Mouse (Mus musculus) NIH3T3 (cell line): ENCODE data around the gene Gm45713.
"Not testable (repeated sequence)": the region's sequence is repeated elsewhere in the genome, so short reads cannot be mapped to it uniquely, and the experiment has no call there.

Experiments
- DNase-seq: peaks from one replicate; pipeline ENCODE4 v3.0.0-alpha.2; 2012; ENCODE audit warnings: low read depth

Gm45713 gene

DNA sequence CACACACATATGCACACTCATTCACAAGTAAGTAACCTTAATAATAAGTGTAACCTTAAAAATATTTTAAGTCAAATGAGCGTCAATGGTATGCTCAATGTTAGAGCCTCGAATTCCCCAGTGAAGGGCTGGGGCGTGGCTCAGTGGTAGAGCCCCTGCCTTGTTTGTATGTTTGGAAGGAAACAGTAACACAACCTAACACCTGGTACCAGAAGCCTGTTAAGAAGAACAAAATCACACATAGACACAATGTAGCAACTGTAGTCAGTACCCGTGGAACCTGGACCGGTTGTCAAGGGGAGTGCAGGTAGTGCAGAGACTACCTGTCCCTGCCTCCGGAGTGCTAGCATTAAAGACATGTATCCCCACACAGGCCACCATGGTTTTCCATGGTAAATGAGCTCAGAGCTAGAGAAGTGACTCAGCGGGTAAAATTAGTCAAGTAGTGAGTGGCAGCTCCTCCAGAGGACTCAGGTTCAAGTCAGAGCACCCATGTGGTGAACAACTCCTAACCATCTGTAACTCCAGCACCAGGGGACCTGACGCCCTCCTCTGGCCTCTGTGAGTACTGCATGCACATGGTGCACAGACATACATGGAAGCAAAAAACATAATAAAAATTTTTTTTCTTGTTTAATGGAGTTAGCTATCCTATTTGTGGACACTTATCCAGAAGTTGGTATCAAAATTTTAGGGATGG lies 37.3 kb downstream of the Gm45713 start:
- DNase-seq: peak; percentile 55

DNA sequence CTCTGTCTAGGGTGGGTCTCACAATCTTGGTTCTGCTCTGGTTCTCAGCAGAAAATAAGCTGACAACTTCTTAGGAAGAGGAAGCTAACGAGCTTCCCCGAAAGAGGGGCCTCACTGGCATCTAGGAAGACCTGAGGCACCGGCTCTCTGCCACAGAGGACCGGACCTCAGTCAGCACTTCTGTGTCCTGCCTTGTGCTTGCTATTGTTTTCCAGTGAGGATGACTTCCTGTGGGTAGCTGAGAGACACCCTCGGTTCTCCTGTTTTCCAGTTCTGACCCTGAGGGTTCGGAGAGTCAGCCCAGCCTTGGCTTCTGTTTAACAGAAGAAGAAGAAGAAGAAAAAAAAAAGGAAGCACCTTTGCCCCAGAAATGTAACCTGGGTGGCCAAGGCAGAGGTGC lies 38.6 kb downstream of the Gm45713 start:
- DNase-seq: no peak

DNA sequence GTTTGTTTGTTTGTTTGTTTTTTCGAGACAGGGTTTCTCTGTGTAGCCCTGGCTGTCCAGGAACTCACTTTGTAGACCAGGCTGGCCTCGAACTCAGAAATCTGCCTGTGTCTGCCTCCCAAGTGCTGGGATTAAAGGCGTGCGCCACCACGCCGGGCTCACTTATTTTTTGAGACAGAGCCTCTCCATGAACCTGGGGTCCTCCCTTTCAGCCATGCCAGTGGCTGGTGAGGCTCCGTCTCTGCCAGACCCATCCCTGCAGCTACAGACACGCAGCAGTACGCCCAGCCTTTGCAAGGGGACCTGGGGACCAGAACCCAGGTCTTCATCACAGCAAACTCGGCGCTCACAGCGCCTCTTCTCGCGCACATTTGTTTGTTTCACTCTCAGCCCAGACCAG lies 40.1 kb downstream of the Gm45713 start:
- not testable (repeated sequence) for DNase-seq

DNA sequence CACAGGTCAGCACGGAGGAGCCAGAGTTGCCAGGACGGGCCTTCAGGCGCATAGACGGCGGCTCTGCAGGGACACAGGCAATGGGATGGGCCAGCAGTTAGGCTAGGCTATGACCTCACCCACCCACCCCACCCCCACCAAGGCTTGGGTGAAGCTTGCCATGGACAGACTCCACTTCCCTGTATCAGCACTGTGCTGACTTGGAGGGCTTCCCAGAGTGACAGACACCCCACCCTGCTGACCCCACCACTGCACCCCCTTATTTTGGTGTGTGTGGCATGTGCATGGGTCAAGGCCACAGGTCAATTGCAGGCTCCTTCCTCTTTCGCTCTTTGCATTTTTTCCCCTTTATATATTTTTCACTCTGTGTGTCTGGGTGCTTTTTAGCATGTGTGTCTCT lies 40.7 kb downstream of the Gm45713 start:
- DNase-seq: no peak

DNA sequence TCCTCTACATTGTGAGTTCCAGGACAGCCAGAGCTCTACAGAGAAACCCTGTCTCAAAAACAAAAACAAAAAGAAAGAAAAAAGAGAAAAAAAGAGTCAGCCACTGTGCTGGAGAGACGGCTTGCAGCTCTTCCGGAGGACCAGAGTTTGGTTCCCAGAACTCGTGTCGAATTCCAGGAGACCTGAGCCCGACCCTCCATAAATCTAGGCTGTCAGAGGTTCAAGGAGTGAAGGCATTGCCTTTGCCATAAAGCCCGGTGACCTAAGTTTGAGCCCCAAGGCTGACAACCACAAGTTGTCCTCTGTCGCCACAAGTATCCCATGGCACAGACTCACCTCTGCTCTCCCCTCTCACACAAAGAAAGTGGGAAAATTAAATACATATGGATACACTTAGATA lies 41.9 kb downstream of the Gm45713 start:
- DNase-seq: peak; percentile 66

DNA sequence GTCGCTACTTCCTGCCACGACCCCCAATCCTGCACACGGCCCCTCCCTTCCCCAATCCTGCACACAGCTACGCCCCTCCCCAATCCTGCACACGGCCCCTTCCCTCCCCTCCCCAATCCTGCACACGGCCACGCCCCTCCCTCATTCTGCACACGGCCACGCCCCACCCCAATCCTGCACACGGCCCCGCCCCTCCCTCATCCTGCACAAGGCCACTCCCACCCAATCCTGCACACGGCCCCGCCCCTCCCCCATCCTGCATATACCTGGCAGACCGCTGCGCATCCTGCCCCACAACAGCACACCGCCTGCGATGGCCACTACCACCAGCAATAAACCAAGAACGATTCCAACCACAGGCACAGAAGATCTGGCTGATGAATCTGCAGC lies 42.5 kb downstream of the Gm45713 start:
- peak; percentile 31 for DNase-seq

DNA sequence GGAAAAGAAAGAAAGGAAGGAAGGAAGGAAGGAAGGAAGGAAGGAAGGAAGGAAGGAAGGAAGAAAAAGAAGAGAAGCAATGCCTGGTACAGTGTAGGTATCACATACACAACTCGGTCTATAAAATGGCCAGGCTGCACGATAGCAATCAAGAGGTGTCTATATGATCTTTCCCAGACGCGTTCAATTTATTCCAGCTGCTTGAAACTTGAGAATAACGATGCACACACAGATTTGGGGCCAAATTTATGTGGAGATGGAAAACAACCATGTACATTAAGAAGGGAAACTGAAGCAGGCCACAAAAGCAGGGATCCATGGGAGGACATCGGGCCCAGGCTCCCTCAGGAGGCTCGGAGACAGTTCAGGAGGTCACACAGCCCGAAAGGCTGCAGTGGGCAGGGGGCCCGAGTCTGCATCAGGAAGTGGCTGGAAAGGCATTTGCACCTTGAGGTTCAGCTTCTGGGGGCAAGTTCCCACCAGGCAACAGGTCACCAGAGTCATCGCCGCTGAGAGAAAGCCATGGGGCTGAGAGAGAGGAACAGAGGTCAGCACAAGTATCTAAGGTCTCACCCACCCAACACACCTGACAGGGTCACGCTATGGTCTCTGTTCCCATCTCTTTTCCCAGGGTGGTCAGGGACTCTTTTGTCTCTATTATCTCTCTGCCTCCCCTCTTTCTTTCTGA lies 43.1 kb downstream of the Gm45713 start:
- DNase-seq: peak; percentile 34

DNA sequence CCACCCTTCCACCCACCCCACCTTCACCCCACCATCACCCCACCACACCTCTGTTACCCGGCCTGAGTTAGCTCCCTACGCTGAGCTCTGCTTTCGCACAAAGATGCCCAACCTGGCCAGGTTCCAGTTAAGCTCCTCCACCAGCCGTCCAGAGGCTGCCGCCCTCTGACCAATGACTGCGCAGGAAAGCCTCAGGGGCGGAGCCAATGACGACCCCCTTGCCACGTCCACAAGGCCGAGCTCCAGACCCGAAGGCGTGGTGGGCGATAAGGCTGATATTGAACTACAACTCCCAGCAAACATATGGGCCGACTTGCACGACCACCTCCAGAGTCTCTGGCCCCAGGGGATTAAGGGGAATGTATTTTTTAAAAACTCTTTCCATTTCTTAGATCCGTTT lies 44.0 kb downstream of the Gm45713 start, which contains the start of gene Rcn3:
Rcn3 (minus strand) TSS at position 174 of the 400 bp plus-strand sequence.
- peak; percentile 99 for DNase-seq

DNA sequence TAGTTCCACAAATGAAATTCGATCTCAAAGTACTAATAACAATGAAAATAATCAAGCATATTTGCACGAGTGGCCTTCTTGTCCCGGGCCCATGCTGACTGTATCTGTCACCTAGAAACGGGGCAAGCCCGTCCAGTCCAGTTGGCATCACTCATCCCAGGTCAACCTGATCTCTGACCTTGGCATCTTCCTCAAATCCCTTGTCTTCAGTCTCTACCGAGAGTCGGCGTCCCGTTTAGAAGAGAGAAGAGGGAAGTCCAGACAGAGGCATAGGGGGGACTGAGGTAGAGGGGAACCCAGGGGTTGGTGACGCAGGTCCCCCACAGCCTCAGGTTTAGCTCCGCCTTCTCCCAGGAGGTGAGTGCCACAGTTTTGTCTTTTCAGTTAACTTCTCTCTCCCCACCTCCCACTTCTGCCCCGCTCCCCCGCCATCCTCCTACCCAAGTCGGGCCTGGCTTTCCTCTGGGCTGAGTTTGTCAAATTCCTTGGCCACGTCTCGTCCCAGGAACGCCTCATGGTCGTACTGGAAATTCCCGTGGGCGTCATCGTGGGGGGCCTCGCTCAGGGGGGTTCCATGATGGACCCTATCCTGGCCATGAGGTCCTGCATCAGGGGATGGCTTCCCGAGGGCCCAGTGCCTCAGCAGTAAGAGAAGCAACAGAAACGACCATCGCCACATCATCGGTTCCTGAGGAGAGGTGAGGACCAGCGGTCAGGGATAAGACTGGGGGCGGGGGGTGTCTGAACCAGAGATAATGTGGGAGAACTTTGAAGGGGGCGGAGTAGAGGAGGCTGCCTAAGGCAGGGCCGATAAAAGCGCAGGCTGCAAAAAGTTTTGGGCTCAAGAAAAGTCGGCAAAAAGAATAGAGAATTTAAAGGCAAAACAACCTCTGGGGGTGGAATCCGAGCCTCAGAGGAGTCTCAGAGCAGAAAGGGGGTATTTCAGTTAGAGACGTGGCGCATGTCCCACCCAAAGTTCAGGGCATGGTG lies 44.7 kb downstream of the Gm45713 start:
- peak; percentile 77 for DNase-seq

DNA sequence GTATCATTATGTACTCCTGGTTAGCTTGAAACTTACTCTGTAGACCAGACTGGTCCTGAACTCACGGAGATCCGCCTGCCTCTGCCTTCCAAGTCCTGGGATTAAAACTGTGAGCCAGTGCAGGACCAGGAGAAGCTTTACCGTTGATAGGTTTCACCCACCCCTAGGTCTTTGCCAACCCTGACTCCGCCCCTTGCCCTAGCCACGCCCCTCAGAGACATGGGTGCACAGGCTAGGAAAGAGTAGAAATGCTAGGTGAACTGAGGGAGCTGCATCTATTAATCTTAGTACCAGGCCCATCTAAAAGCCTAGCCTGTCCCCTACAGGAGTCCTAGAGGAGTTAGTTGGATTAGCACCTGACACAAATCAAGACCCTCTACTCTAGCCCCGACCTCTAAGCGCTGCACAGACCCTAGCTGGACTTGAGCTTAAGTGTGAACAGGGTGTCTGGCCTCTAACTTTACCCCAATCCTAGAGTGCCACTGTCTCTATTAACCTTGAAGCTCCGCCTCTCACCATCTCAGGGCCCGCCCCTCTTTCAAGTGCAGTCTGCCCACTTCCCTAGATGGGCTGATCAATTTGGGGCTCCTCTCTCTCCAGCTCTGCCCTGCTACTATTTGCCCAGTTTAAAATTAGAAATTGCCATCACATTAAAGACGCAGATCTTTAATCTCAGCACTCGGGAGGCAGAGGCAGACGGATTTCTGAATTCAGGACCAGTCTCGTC lies 45.6 kb downstream of the Gm45713 start:
- DNase-seq: peak; percentile 66

DNA sequence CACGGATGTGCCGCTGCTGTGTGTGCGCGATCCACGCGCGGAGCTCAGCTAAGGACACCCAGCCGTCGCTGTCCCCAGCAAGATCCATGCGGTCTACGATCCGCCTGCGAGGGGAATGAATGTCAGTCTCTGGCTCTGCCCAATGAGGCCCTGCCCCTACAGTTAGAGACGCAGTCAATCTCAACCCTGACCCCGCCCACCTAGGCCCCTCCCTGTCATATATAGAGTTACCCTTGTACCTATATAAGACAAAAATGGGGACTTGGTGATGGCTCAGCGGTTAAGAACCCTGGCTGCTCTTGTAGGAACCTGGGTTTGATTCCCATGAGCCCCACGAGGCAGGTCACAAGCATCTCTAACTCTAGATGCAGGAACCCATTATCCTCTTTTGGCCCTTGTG lies 47.4 kb downstream of the Gm45713 start:
- no peak for DNase-seq

DNA sequence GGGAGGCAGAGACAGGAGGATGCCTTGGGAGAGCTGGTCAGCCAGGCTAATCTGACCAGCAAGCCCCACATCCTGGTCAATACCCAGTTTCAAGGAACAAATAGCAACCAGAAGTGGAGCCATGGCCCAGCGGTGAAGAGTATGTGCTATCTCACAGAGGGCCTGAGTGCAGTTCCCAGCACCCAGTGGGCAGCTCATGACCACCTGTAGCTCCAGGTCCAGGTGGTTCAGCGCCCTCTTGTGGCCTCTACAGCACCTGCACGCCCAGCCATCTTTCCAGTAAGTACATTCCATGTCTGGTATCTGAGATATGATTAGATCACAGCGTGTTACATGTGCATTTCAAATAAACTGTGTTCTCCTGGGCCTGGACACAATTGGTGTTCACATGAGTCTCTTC lies 49.9 kb downstream of the Gm45713 start:
- DNase-seq: peak; percentile 34

DNA sequence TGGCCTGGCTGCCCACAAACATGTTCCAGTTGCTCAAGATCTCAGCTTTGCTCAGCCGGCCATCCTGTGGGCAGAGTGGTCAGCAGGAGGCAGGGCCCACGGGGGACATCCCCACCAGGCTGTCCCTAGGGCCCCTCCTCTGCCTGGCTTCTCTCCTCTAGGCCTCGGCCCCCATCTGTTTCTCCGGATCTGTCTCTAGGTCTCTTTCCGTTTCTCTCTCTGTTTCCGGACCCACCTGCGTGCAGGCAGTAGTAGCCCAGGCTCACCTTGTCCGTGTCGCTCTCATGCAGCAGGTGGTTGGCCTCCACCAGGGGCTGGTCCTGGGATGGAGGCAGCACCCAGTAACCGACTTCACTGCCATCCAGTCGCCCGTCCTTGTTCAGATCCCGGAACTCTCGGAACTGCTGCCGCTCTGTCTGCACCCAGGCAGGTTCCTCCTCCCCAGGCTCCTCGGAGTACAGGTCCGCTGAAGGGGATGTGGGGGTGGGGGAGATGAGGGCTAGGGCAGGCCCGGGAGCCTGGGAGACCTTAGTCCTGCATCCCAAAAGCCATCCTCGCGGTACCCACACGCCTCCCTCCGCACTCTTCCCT lies 52.6 kb downstream of the Gm45713 start:
- DNase-seq: no peak

DNA sequence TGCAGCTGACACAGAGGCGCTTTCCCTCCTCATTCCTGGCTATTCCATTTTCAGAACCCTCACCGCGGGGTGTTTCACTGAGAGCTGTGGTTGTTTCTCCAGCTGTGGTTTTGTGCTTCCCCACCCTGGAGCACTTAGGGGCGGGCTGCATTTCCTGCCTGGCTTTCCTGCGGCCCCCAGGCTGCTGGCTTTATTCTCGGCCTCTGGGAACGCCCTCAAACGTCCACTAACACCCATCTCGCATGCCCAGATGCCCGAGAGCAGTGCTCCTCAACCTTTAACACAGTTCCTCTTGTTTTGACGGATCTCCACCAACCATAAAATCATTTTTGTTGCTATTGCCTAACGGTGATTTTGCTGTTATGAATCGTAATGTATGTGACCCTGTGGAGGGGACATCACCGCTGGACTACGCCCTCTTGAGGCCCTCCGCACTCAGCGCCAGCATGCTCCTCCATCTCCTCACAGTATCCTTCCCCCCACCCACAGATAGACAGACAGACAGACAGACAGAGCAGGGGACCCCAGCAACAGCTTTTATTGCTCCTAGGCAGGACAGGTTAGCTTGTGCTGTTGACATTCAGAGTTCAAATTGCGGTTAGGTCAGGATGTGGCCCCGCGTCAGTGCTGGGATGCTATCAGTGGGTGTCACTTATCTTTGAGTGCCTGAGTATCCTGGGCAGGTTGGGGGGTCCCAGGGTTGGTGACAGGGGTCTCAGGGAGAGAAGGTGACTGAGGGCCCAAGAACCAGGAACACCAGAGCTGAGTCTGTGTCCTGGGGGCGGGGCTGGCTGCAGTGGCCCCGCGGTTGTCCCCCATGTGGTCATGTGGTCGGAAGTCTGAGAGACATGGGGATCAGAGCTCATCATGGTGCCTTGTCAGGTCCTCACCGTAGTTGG lies 53.4 kb downstream of the Gm45713 start:
- no peak for DNase-seq

DNA sequence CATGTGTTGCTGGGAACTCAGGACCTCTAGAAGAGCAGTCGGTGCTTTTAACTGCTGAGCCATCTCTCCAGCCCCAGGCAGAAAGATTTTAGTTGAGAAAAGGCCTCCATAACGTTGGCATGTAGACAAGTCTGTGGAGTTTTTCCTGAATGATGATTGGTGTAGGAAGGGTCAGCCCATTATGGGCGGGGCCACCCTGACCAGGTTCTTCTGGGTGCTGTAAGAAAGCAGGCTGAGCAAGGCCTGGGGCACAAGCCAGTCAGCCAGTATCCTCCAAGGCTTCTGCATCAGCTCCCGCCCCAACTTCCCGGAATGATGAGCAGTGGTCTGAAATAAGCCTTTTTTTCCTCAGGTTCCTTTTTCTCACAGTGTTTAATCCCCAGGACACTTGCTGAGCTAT lies 55.0 kb downstream of the Gm45713 start:
- peak; percentile 68 for DNase-seq

DNA sequence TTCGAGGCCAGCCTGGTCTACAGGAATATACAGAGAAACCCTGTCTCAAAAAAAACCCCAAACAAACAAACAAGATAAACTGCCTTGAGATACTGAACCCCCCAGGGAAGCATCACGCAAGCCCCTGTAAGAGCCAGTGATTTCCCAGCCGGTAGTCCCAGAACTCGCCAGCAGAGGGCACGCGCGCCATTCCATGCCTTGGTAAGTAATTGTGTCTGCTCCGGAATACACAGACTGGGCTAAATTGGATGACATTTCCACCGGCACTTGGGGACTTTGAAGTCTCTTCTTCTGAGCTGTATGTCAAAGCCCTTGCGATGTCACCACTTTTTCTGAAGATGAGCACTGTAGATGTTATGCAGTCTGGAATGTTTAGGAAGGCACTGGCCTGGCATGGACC lies 56.2 kb downstream of the Gm45713 start:
- peak; percentile 94 for DNase-seq

DNA sequence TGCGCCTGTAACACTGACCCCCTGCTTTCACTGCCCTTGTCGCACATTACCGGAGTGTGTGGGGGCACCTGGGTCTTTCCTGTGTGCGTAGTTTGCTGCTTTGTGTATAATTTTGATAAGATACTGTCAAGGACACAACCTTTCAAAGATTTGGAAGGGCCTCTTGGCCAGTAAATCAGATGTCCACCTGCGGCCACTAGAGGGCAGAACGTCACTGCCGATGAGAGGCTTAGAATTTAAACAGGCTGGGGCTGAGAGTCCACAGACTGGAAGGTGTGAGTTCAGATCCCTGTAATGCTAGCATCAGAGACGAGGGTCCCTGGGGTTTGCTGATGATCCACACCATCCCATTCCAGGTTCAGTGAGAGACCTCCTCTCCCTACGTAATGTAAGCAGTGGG lies 57.5 kb downstream of the Gm45713 start:
- DNase-seq: peak; percentile 89

DNA sequence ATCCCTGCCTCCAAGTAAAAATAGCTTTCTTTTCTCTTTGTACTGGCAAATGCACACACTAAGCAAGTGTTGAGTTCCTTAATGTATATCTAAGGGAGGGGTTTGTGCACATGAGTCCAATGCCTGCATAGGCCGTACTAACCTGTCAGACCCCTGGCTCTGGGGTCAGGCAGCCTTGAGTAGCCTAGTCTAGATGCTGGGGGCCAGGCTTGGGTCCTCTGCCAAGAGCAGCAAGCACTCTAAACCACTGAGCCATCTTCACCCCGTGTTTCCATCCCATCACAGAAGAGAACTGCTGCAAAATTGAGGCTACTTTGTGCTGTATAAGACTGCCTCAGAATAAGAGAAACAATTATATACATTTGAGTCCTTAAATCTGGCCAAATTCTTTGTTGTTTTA lies 58.2 kb downstream of the Gm45713 start:
- DNase-seq: no peak

DNA sequence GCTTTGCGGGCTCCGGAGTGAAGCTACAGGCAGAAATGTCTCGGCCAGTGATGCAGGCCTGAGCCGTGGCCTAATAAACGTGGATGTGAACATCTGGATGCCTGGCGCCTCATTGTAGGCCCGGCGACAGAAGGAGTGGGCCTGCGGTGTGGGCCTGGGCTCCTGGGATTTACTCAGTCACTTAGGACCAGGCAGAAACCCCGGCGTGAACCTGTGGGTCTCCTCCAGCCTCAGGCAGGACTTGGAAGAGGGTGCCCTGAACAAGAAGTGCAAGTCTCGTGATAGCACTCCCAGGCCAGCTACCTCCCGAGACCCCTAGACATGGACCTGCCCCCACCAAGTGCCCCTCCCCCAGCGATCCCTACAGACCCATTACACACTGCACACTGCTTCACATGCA lies 58.7 kb downstream of the Gm45713 start:
- no peak for DNase-seq

DNA sequence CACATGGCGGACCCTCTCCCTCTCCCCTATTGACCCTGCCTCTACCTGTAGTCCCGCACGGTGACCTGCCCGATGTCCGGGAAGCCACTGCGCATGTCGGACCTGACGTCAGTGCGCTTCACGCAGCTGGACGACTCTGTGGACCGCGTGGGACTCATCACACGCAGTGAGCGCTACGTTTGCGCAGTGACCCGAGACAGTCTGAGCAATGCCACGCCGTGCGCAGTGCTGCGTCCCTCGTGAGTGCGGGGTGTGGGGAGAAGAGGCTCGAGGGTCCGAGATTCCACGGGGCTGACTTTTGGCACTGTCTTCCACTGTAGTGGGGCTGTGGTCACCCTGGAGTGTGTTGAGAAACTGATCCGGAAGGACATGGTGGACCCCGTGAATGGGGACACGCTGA lies 59.5 kb downstream of the Gm45713 start:
- DNase-seq: no peak
